8 mouse cellular contexts compared by ENCODE assay signal in the genomic region with DNA sequence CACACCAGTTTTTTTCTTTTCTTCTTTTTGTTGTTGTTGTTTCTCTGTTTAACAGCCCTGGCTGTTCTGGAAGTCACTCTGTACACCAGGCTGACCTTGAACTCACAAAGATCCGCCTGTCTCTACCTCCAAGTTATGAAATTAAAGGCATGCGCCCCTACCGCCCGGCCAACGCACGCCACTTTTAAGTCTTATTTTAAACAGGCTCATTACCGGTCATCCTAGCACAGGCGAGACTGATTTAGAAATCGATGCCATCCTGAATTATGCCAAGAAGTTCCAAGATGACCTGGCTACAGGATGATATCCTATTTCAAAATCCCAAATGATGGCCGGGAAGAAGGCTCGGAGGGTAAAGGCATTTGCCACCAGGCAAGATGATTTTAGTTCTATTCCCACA. TPM values are rescaled to one million over a fixed set of nuclear protein-coding genes. Genes with fewer than 3 reads are reported as not detected.
DNase-seq lines count a peak whose midpoint lies in the region; ATAC-seq and TF ChIP-seq lines count a peak whose summit lies in the region.

A gene (plus strand): TSS at position 33 of the 400 bp plus-strand sequence.

- peak; percentile 36 for DNase-seq in kidney, adult 2 months
- DNase-seq in kidney, postnatal 25 days, result no peak
- peak; percentile 35 for DNase-seq in adrenal gland, postnatal 25 days
- peak; percentile 74 for DNase-seq in gastrocnemius, adult 2 months
- no peak for DNase-seq in hindbrain, embryonic 14.5 days (ENCODE audit: low spot score)
- peak; percentile 68 to 79 for DNase-seq in natural killer cell, adult 2 months (ENCODE audit: low spot score in 2 of 2)
- no peak for DNase-seq in frontal cortex, postnatal 36 days (ENCODE audit: low spot score in 2 of 2)

- TF ChIP-seq CTCF in kidney, adult 2 months (conservative IDR thresholded peaks at IDR 0.05; ENCODE audit: insufficient read depth, insufficient read length, low read depth, low read length), result 0 out of 2 replicates have a peak, but pooled peaks have one; percentile 25
- peak; percentile 47 for TF ChIP-seq CTCF in gastrocnemius, adult 2 months (IDR thresholded peaks at IDR 0.05)

- peak within 1 kb of the TSS; percentile 91 for H3K9ac ChIP-seq in hindbrain, embryonic 14.5 days
- peak within 1 kb of the TSS; percentile 99 for H3K9ac ChIP-seq in liver, embryonic 12.5 days

- H3K27me3 ChIP-seq in kidney, adult 2 months (replicated peaks; ENCODE audit: control insufficient read depth, insufficient read depth, low read length), result no peaks in the 10 kb centered on the region
- no peaks in the 10 kb centered on the region for H3K27me3 ChIP-seq in hindbrain, embryonic 14.5 days (ENCODE audit: control insufficient read depth, insufficient read depth, low read length)
- H3K27me3 ChIP-seq in liver, embryonic 12.5 days (replicated peaks), result no peaks in the 10 kb centered on the region

- 65% methylated on average over 11 of the region's 11 CpGs for WGBS in kidney, adult 2 months
- 82% methylated on average over 11 of the region's 11 CpGs for WGBS in hindbrain, embryonic 14.5 days
- 31% methylated on average over 11 of the region's 11 CpGs for WGBS in liver, embryonic 12.5 days (ENCODE audit: insufficient replicate concordance)

- no peaks in the 10 kb centered on the region; the same call in 1 of the 2 replicates for H3K36me3 ChIP-seq in kidney, adult 2 months (ENCODE audit: control insufficient read depth, insufficient read depth, low read length)
- H3K36me3 ChIP-seq in hindbrain, embryonic 14.5 days (replicated peaks; ENCODE audit: control insufficient read depth, insufficient read depth), result peaks cover 28% of the 10 kb centered on the region
- peaks cover 38% of the 10 kb centered on the region for H3K36me3 ChIP-seq in liver, embryonic 12.5 days

- intact Hi-C loops in gastrocnemius, adult 2 months (cut with DNase I), result no loop called here

- peak within 1 kb of the TSS; percentile 59 for H3K4me2 ChIP-seq in hindbrain, embryonic 14.5 days (replicated peaks)
- H3K4me2 ChIP-seq in liver, embryonic 12.5 days, result peak within 1 kb of the TSS; percentile 79

- ATAC-seq in hindbrain, embryonic 14.5 days (ENCODE audit: low FRiP score), result no peak
- peak; percentile 31; the same call in 1 of the 2 replicates for ATAC-seq in liver, embryonic 12.5 days

- H3K4me3 ChIP-seq in kidney, adult 2 months (ENCODE audit: insufficient read depth, low read depth, low read length), result peak within 1 kb of the TSS; percentile 100
- peak within 1 kb of the TSS; percentile 85 for H3K4me3 ChIP-seq in gastrocnemius, adult 2 months
- peak within 1 kb of the TSS; percentile 85 for H3K4me3 ChIP-seq in hindbrain, embryonic 14.5 days (replicated peaks; ENCODE audit: low read length)
- peak within 1 kb of the TSS; percentile 97 for H3K4me3 ChIP-seq in liver, embryonic 12.5 days

- H3K4me1 ChIP-seq in kidney, adult 2 months (ENCODE audit: control insufficient read depth, insufficient read depth, low read length), result peaks cover 7% of the 10 kb centered on the region; the same call in 1 of the 2 replicates
- H3K4me1 ChIP-seq in hindbrain, embryonic 14.5 days (replicated peaks; ENCODE audit: control insufficient read depth, insufficient read depth, low read length), result peaks cover 11% of the 10 kb centered on the region
- peaks cover 58% of the 10 kb centered on the region for H3K4me1 ChIP-seq in liver, embryonic 12.5 days

- no peaks in the 10 kb centered on the region for H3K9me3 ChIP-seq in hindbrain, embryonic 14.5 days (ENCODE audit: control insufficient read depth, low read length)
- H3K9me3 ChIP-seq in liver, embryonic 12.5 days (replicated peaks), result no peaks in the 10 kb centered on the region

- peak within 1 kb of the TSS; percentile 89 for H3K27ac ChIP-seq in kidney, adult 2 months (ENCODE audit: insufficient read depth, low read depth, low read length)
- H3K27ac ChIP-seq in gastrocnemius, adult 2 months, result peak within 1 kb of the TSS; percentile 94
- H3K27ac ChIP-seq in hindbrain, embryonic 14.5 days, result peak within 1 kb of the TSS; percentile 96
- H3K27ac ChIP-seq in liver, embryonic 12.5 days, result peak within 1 kb of the TSS; percentile 96

- TF ChIP-seq POLR2A in kidney, adult 2 months (IDR thresholded peaks at IDR 0.05; ENCODE audit: low read depth, low read length), result no peak

RNA-seq across cellular contexts. Expression of the gene that starts here (rescaled TPM):
- 24.2 and 41.0 TPM in 2 replicates for polyA plus RNA-seq in kidney, adult 2 months (2012; rRNA removed)
- 55.1 and 59.9 TPM in 2 replicates for total RNA-seq in adrenal gland, postnatal 25 days (2021)
- total RNA-seq in gastrocnemius, adult 2 months (2021), result 10 to 100 TPM; 16.2 to 30.4 TPM
- 35.0 and 37.4 TPM in 2 replicates for polyA plus RNA-seq in hindbrain, embryonic 14.5 days (2014; fragmentation: Nextera tagmentation; extraction: Ambion mirVana)
- polyA plus RNA-seq in liver, embryonic 12.5 days (2016; fragmentation: Nextera tagmentation; extraction: Ambion mirVana), result 69.9 and 71.0 TPM in 2 replicates

Comparison
In these comparisons a context has a peak if more than half of its experiments do, and no peak if none do; other contexts are left out.
1. DNase-seq: peak in kidney, adult 2 months (single experiment), adrenal gland, postnatal 25 days (single experiment), gastrocnemius, adult 2 months (single experiment) and natural killer cell, adult 2 months (2 of 2); none in kidney, postnatal 25 days (0 of 2), hindbrain, embryonic 14.5 days (single experiment) and frontal cortex, postnatal 36 days (0 of 2).
2. Peak in every context shown above with its lines, with median percentiles within 50 percentile points of each other: H3K27ac ChIP-seq and H3K4me3 ChIP-seq.